Mouse (Mus musculus) embryo, embryonic 11 days (tissue): Measurements from ENCODE around the gene Mcat.

ENCODE experiments used
- DNase-seq: peaks from one replicate; pipeline ENCODE4 v3.0.0-alpha.2; 2015

Gene Mcat

DNA sequence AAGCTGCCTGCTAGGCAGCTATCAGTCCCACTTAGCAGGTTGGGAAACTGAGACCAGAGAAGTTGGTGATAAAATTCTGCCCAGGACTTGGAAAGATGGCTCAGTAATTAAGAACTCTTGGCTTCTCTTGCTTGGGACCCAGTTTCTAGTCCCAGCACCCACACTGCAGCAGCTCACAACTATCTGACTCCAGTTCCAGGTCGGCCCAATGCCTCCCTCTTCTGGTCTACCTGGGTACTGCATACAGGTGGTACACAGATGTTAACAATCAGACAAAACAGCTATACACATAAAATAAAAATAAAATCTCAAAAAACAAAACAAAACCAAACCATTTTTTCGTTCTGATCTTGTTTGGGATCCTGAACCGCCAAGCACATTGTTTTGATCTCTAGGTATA lies 63.2 kb downstream of the Mcat start:
- no peak for DNase-seq

DNA sequence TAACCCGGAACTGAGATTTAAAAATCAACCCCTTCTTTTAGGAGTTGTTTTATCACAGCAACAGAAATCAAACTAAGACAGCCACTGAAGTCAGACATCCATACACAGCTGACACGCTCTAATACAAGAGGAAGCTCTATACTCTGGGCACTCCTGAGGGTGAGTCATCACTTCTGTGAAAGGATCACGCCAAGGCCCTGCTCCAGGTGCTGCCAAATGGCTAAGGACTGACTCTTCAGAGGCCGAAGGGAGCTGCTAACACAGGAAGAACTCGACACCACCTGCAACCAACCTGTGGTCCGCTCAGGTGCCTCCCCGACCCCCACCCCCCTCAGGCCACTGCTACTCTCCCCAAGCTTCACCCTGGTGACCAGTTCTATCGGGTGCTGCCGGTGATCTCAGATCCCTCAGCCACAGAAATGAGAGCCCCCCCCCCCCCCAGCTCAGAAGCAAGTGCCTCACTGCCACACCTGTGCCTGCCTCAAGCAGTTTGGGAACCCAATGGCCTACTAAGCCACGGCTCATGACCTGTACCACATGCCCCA lies 64.3 kb downstream of the Mcat start:
- no peak for DNase-seq

- no peak for DNase-seq
Observed at GRCm38 (mm10) chr15:83497299-83497698, 66.3 kb downstream of the Mcat start.
